Mouse (Mus musculus): Measurements from ENCODE around the gene Lypd6. TPM values are rescaled to one million over a fixed set of nuclear protein-coding genes. Genes with fewer than 3 reads are reported as not detected.

Gene Lypd6
- 10 to 100 TPM; 19.1 to 24.1 TPM for total RNA-seq (2021)

GRCm38 (mm10) chr2:50066246-50066967, at the start of gene Lypd6:
TSS of gene Lypd6 (plus strand) at chr2:50066429.
- DNase-seq (ENCODE audit: low spot score in 2 of 2), result peak; percentile 58
- intact Hi-C loops (cut with DNase I), result loop anchor here (10.0 kb wide), 2 partner anchors 198 to 302 kb away; no protein-coding TSS in a partner anchor

- no peak for DNase-seq (ENCODE audit: low spot score in 2 of 2)
- intact Hi-C loops (cut with DNase I), result no loop called here
These were observed 46.8 kb upstream of the Lypd6 start for GRCm38 (mm10) chr2:50019477-50019876.

- intact Hi-C loops (cut with DNase I), result no loop called here
These were observed 40.7 kb upstream of the Lypd6 start for GRCm38 (mm10) chr2:50025549-50025948.

GRCm38 (mm10) chr2:50028930-50029329, 37.3 kb upstream of the Lypd6 start:
- DNase-seq (ENCODE audit: low spot score in 2 of 2), result no peak

More at GRCm38 (mm10) chr2:50025549-50025948, 40.7 kb upstream of the Lypd6 start:
- DNase-seq (ENCODE audit: low spot score in 2 of 2), result no peak

GRCm38 (mm10) chr2:50044170-50044870, 21.9 kb upstream of the Lypd6 start:
- intact Hi-C loops (cut with DNase I), result no loop called here
- no peak for DNase-seq (ENCODE audit: low spot score in 2 of 2)

More at GRCm38 (mm10) chr2:50028930-50029329, 37.3 kb upstream of the Lypd6 start:
- intact Hi-C loops (cut with DNase I), result no loop called here

GRCm38 (mm10) chr2:50044871-50045470, 21.3 kb upstream of the Lypd6 start:
- peak; percentile 17 to 27 for DNase-seq (ENCODE audit: low spot score in 2 of 2)

GRCm38 (mm10) chr2:50045841-50046240, 20.4 kb upstream of the Lypd6 start:
- no peak for DNase-seq (ENCODE audit: low spot score in 2 of 2)
- intact Hi-C loops (cut with DNase I), result no loop called here

More at GRCm38 (mm10) chr2:50044871-50045470, 21.3 kb upstream of the Lypd6 start:
- intact Hi-C loops (cut with DNase I), result no loop called here

- intact Hi-C loops (cut with DNase I), result no loop called here
These were observed 17.8 kb upstream of the Lypd6 start for GRCm38 (mm10) chr2:50048442-50048841.

GRCm38 (mm10) chr2:50053893-50054292, 12.3 kb upstream of the Lypd6 start:
- intact Hi-C loops (cut with DNase I), result no loop called here
- DNase-seq (ENCODE audit: low spot score in 2 of 2), result no peak

More at GRCm38 (mm10) chr2:50048442-50048841, 17.8 kb upstream of the Lypd6 start:
- no peak for DNase-seq (ENCODE audit: low spot score in 2 of 2)

- intact Hi-C loops (cut with DNase I), result loop anchor here (10.0 kb wide), 2 partner anchors 199 to 301 kb away; no protein-coding TSS in a partner anchor
- DNase-seq (ENCODE audit: low spot score in 2 of 2), result no peak
These were observed 355 bp upstream of the Lypd6 start for GRCm38 (mm10) chr2:50065902-50066245.

GRCm38 (mm10) chr2:50066968-50067315, 713 bp downstream of the Lypd6 start:
- DNase-seq (ENCODE audit: low spot score in 2 of 2), result no peak
- intact Hi-C loops (cut with DNase I), result loop anchor here (10.0 kb wide), 2 partner anchors 198 to 302 kb away; no protein-coding TSS in a partner anchor

- DNase-seq (ENCODE audit: low spot score in 2 of 2), result no peak
These were observed 3.5 kb downstream of the Lypd6 start for GRCm38 (mm10) chr2:50069571-50070295.

GRCm38 (mm10) chr2:50072158-50072557, 5.9 kb downstream of the Lypd6 start:
- DNase-seq (ENCODE audit: low spot score in 2 of 2), result no peak
- intact Hi-C loops (cut with DNase I), result no loop called here

More at GRCm38 (mm10) chr2:50069571-50070295, 3.5 kb downstream of the Lypd6 start:
- intact Hi-C loops (cut with DNase I), result loop anchor here (10.0 kb wide), 2 partner anchors 195 to 305 kb away; no protein-coding TSS in a partner anchor

GRCm38 (mm10) chr2:50084746-50085145, 18.5 kb downstream of the Lypd6 start:
- intact Hi-C loops (cut with DNase I), result no loop called here
- DNase-seq (ENCODE audit: low spot score in 2 of 2), result no peak

GRCm38 (mm10) chr2:50087761-50088160, 21.5 kb downstream of the Lypd6 start:
- no peak for DNase-seq (ENCODE audit: low spot score in 2 of 2)
- intact Hi-C loops (cut with DNase I), result no loop called here

GRCm38 (mm10) chr2:50096336-50096735, 30.1 kb downstream of the Lypd6 start:
- DNase-seq (ENCODE audit: low spot score in 2 of 2), result no peak

GRCm38 (mm10) chr2:50100364-50101151, 34.3 kb downstream of the Lypd6 start:
- DNase-seq (ENCODE audit: low spot score in 2 of 2), result no peak
- intact Hi-C loops (cut with DNase I), result no loop called here

More at GRCm38 (mm10) chr2:50096336-50096735, 30.1 kb downstream of the Lypd6 start:
- intact Hi-C loops (cut with DNase I), result no loop called here

- DNase-seq (ENCODE audit: low spot score in 2 of 2), result no peak
- intact Hi-C loops (cut with DNase I), result no loop called here
These were observed 34.9 kb downstream of the Lypd6 start for GRCm38 (mm10) chr2:50101152-50101450.

Measured in left cerebral cortex, postnatal 36 days (tissue).